Mouse (Mus musculus) cerebellum, adult (tissue): ENCODE results near the gene Nrarp.

ENCODE experiments used
- ATAC-seq: cut with Nextera tagmentation; 2 replicates; pipeline ENCODE4 v1.9.2; 2017; ENCODE audit warnings: mild to moderate bottlenecking, moderate library complexity, mixed read lengths; ENCODE audit not compliant: insufficient number of reproducible peaks, low FRiP score, low TSS enrichment

Nrarp gene

DNA sequence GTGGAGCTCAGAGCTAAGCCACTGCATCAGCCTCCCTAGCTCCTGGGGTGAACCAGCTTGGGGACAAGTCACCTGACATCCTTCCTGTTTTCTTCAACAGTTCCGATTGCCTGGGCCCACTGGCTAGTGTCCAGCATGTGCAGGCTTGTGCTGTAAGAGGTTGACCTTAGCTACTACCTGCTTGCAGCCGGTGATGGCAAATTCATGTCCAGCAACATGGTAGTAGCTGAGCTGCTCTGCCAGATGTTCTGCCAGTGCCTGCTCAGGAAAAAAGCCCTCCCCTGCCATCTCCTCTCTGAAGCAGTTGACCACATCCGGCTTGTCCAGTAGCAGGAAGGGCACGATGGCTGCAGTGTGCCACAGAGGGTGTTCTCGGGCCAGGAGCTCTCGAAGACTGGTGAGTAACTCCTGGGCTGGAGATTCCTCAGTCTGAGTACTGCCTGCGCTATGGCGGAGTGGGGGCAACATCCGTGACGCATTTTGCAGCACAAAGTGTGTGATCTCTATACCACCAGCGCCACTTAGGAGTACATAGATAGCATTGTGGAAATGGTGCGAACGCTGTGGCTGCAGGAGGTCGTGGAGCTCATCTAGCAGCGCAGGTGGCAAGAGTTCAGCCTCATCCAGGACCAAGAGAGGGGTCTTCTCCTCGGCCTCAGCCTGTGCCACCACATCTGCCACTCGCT lies 14.1 kb downstream of the Nrarp start:
- no peak for ATAC-seq

DNA sequence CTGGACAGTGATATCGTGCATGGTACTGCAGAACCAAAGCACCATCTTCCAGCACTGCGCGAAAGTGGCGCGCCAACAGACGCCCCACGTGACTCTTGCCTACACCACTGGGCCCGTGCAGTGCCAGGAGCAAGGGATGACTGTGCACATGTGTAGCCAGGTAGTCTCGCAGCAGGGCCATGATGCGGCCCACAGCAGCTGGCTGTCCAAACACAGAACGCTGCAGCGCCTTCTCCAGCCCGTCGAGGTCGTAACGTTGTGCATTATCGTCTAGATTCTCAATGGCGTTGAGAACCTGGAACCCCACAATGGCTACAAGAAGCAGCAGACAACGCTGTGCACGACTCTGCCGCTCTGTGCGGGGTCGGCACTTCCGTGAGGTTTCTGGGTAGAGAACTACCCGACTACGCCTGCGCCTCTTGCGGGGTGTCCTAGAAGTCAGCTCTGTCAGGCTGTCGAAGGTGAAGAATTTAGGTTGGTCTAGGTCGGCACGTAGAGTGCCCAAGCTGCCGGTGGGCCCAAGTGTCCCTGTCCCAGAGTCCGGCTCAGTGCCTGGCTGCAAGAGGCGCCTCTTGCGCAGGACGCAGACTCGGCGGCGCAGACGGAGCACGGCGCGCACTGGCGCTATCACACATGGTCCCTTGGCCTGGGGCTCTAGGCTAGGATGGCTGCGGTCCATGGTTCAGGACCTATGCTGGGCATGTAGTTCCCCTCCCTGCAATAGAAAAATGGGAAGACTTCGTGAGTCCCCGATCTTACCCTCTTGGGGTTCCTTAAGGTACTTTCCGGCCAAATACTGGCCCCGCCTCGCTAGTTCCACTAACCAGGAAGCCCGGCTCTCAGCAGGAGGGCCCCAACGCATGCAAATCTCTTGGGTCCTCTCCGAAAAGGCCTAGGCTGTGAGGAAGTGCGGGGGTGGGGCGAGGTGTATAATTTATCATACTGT lies 14.9 kb downstream of the Nrarp start:
- no peak for ATAC-seq

DNA sequence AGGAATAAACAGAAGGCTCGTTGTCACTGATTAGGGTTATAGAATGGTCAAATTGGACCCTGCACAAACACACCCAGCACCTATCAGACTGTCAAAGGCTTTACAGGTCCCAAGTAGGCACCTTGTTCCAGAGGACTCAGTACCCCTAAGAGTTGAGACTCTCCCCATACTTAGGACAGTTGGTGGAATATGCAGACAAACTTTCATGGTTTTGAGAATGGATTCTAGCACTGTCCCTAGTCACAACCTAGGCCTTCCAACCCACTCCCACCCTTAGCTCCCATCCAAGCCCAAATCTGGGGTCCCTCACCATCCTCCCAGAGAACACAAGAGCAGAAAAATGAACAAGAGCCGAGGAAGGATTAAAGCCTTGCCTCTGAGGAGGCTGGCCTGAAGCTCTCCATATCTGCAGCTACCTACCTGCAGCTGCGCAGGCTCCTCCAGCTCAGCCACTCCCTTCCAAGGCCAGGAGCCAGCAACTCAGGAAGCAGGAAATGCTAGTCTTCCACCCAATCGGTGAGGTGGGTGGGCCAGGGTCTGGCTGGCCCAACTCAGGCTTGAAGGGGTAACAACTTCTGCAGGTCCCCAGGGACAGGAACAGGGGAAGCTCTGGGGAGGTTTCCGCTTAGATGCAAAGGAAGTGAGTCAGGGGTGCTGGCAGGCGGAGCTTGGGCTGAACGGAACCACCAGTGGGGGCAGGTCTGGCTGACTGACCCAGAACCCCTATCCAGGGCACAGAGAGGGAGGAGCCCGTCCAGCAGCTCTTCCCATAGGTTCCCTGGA lies 15.8 kb downstream of the Nrarp start, which contains the start of gene Tor4a:
TSS of gene Tor4a (minus strand) at position 715 of the 783 bp plus-strand sequence.
- no peak for ATAC-seq

- ATAC-seq: no peak
Measured at GRCm38 (mm10) chr2:25197191-25197590, 16.6 kb downstream of the Nrarp start.

GRCm38 (mm10) chr2:25197946-25198345 lies 17.4 kb downstream of the Nrarp start:
- ATAC-seq: no peak

- no peak for ATAC-seq
Measured at GRCm38 (mm10) chr2:25200631-25201030, 20.1 kb downstream of the Nrarp start.

GRCm38 (mm10) chr2:25203631-25204214 lies 23.2 kb downstream of the Nrarp start:
- ATAC-seq: no peak

DNA sequence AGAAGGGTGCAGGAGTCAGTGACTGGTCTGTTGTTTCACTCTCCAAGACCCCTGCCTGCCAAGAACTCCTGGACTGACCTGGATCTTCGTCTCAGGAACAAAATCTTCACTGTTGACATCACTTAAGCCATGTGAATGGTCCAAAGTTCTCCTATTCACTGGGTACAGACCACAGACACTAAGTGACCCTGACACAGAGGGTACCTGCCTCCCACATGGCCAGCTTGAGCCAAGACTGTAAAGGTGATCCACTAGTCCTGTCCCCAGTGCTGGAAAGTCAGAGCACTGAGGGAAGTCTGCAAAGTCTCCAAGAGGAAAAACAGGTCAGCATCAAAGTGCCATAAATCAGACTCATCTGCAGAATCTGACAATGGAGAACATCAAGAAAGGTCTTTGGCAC lies 27.0 kb downstream of the Nrarp start:
- no peak for ATAC-seq

GRCm38 (mm10) chr2:25210686-25211085 lies 30.1 kb downstream of the Nrarp start:
- ATAC-seq: no peak

DNA sequence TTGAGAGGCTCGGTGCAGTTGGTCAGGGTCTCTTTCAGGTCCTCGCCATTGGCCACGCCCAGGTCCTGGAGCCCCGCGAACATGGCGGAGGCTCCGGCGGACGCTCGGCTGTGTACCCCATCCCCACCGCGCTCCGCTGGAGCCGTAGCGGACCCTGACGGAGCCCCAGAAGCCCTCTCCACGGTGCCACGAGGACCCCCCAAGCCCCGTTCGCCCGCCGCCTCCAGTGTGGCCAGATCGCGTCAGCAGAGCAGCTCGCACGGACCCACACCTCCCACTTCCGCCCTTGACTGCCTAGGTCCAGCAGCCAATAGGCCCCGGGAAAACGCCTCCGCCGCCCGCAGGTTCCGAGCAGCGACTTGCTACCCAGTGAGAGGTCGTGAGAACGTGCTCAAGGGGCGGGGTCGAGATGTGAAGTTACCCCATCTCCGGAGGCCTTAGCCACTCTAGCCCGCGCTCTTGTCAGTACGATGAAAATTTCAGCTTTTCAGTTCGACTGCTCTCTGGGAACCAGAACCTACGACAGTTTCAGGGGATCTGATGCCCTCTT lies 30.6 kb downstream of the Nrarp start, which contains the start of gene Nelfb:
TSS of gene Nelfb (minus strand) at position 369 of the 550 bp plus-strand sequence.
- ATAC-seq: peak; percentile 74; the same call in 1 of the 2 replicates

GRCm38 (mm10) chr2:25213266-25213865 lies 32.8 kb downstream of the Nrarp start:
- no peak for ATAC-seq

- no peak for ATAC-seq
Measured at GRCm38 (mm10) chr2:25214444-25214843, 33.9 kb downstream of the Nrarp start, which contains the start of gene Stpg3. Stpg3 (minus strand) TSS chr2:25214637.

GRCm38 (mm10) chr2:25217666-25218065 lies 37.1 kb downstream of the Nrarp start:
- no peak for ATAC-seq

- ATAC-seq: no peak
Measured at GRCm38 (mm10) chr2:25218445-25218844, 37.9 kb downstream of the Nrarp start, which contains the start of gene Fam166a. Fam166a (plus strand) TSS chr2:25218745.

GRCm38 (mm10) chr2:25221331-25221772 lies 40.8 kb downstream of the Nrarp start:
- no peak for ATAC-seq

- ATAC-seq: peak; percentile 23; the same call in 1 of the 2 replicates
Measured at GRCm38 (mm10) chr2:25223681-25224491, 43.3 kb downstream of the Nrarp start.

- ATAC-seq: no peak
Measured at GRCm38 (mm10) chr2:25224492-25224765, 43.9 kb downstream of the Nrarp start, which contains the start of gene Tubb4b. Tubb4b (minus strand) TSS chr2:25224702.
